Mouse (Mus musculus) forebrain, embryonic 12.5 days (tissue): Measurements from ENCODE around the gene Cutal. TPM values are rescaled to one million over a fixed set of nuclear protein-coding genes. Genes with fewer than 3 reads are reported as not detected.
A peak's percentile ranks its signal among the peaks of the same experiment; 100 is the strongest.

ENCODE experiments used
- ATAC-seq: fragments of 200-750 bp; cut with Nextera tagmentation; 2 replicates; pipeline ENCODE4 v1.8.0; 2017; ENCODE audit warnings: moderate TSS enrichment; ENCODE audit not compliant: low FRiP score
- H3K27ac ChIP-seq: fragments of 300-500 bp; sonication (generic); 2 replicates; pipeline ENCODE4 v1.5.1; 2016; ENCODE audit warnings: mild to moderate bottlenecking
- H3K27me3 ChIP-seq: fragments of 300-500 bp; sonication (generic); 2 replicates; pipeline ENCODE4 v1.6.1; 2016; ENCODE audit warnings: mild to moderate bottlenecking
- H3K36me3 ChIP-seq: fragments of 300-500 bp; sonication (generic); replicated peaks from 2 replicates; pipeline ENCODE4 v1.6.1; 2016; ENCODE audit warnings: mild to moderate bottlenecking
- H3K4me1 ChIP-seq: fragments of 300-500 bp; sonication (generic); 2 replicates; pipeline ENCODE4 v1.6.1; 2016
- H3K4me2 ChIP-seq: fragments of 300-500 bp; sonication (generic); 2 replicates; pipeline ENCODE4 v1.6.1; 2016; ENCODE audit warnings: mild to moderate bottlenecking, moderate library complexity
- H3K4me3 ChIP-seq: fragments of 300-500 bp; sonication (generic); replicated peaks from 2 replicates; pipeline ENCODE4 v1.5.1; 2016; ENCODE audit warnings: mild to moderate bottlenecking
- H3K9ac ChIP-seq: fragments of 300-500 bp; sonication (generic); 2 replicates; pipeline ENCODE4 v1.6.1; 2016; ENCODE audit warnings: mild to moderate bottlenecking
- H3K9me3 ChIP-seq: fragments of 300-500 bp; sonication (generic); 2 replicates; pipeline ENCODE4 v1.6.1; 2016
- WGBS: fragments of 180-500 bp; shearing (Covaris S2); methylation state at CpG from one replicate; pipeline ENCODE4 v1.1.7; 2016; 5-methylcytosine and 5-hydroxymethylcytosine counted together
- polyA plus RNA-seq: library from polyadenylated mRNA; unstranded; fragments of >200 nt; fragmentation: Nextera tagmentation; extraction: Ambion mirVana; gene quantifications from 2 replicates; pipeline ENCODE4 v1.2.1, GENCODE M21; 2016

Cutal gene
- polyA plus RNA-seq, 1 experiment from 2014 or later = not detected

DNA sequence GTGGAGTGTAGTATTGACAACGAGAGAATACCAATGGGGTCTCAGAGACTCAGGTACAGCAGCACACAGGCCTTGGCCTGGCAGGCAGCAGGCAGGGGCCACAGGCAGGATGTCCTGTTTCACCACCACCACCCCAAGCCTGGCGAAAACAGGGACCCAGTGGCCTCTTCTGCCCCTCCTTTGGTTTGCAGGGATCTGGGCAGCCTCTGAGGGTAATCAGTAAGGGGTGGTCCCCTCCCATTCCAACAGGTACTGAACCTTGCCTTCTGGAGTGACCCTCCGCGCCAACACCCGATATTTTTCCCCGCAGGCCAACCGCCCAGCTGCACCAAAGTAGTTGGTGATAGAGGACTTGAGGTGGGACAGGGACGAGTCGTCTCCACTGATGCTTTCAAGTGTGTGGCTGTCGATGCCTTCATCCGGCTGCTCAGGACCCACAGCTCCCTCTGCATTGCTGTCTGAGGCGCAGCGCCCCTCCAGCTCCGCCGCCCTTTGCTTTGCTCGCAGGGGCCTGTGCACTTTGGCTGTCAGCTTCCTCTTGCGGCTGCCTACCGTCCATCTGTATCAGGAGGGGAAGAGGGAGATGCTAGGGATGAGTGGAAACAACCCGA, 21.4 kb downstream of the Cutal start:
- Histone ChIP-seq H3K4me3 (no peak overlapping the region), H3K27me3 (no peaks in the 10 kb centered on the region), H3K27ac (no peak overlapping the region), H3K9me3 (no peaks in the 10 kb centered on the region), H3K36me3 (no peaks in the 10 kb centered on the region), H3K4me2 (no peak overlapping the region), H3K9ac (no peak overlapping the region), H3K4me1 (no peaks in the 10 kb centered on the region)
- ATAC-seq = no peak
- WGBS = 80% methylated on average over 19 of the region's 19 CpGs

DNA sequence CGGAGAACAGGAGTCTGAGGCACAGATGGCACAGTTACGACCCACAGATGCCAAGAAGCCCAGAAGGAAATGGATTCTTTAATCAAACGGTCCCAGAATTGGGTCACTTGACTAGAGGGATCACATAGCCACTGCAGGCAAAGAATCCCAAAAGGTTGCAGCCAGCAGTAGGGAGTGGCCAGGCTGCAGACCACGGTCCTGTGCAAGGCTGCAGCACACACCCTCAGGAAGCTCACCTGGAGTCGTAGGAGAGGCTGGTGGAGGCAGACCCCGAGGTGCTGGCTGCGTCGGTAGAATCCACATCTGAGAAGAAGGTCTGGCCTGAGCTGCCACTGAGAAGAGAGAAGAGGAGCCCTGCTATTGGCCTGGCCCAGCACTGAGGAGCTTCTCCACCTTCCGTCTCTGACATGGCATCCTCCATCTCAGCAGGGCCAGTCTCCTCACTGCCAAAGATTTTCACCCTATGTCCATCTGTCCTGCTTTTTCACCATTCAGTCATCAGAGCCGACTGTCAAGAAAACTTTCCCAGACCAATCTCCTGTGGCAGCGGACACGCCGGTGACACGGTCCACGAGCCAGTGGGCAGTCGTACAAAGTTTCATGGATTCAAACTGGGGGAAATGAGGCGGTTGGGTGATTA, 22.7 kb downstream of the Cutal start:
- H3K9ac ChIP-seq = no peak overlapping the region
- no peak for ATAC-seq
- no peaks in the 10 kb centered on the region for H3K9me3 ChIP-seq
- H3K27ac ChIP-seq = no peak overlapping the region
- 87% methylated on average over 17 of the region's 17 CpGs for WGBS
- H3K36me3 ChIP-seq = no peaks in the 10 kb centered on the region
- no peak overlapping the region for H3K4me3 ChIP-seq
- no peak overlapping the region for H3K4me2 ChIP-seq
- no peaks in the 10 kb centered on the region for H3K4me1 ChIP-seq
- no peaks in the 10 kb centered on the region for H3K27me3 ChIP-seq

DNA sequence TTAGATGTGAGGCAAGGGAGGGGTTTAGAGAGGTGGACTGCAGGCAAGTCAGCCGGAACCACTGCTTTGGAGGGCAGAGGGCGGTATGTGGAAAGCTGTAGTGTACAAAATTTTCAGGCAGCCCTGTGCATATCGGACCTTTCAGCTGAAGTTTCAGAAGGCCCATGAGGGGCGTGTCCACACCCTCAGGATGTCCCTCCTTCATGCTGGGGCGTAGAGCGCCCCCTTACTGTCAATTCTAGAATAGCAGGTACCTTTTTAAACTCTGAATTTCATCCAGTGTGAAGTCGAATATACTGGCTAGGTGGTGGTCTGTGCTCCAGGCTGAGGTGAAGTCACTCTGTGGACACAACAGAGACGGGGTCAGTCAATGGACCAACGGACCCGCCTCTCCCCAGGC, 23.6 kb downstream of the Cutal start:
- Histone ChIP-seq H3K36me3 (peaks cover 6% of the 10 kb centered on the region; the same call in 1 of the 2 replicates), H3K9me3 (no peaks in the 10 kb centered on the region), H3K9ac (no peak overlapping the region), H3K4me2 (no peak overlapping the region), H3K27me3 (no peaks in the 10 kb centered on the region), H3K27ac (no peak overlapping the region), H3K4me3 (no peak overlapping the region), H3K4me1 (no peaks in the 10 kb centered on the region)
- ATAC-seq = no peak
- WGBS = 19% methylated on average over 10 of the region's 10 CpGs

DNA sequence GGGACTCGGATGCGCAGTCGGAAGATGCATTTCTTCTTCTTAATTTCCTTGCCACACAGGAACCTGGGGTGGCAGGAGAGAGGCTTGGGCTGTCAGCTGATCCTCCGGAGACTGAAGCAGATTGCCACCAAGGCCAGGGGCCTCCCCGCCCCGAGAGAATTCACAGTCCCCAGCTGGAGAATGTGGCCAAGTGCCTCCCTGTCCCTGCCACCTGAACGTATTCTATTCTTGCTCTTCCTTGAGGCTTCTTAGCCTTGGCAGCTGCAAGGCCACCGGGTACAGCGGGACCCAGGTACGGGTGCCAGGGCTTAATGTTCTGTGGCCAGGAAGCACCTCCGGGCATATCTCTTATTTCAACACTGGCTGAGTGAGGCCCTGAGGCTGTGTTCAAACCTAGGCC, 25.5 kb downstream of the Cutal start:
- H3K9me3 ChIP-seq = no peaks in the 10 kb centered on the region
- peaks cover 9% of the 10 kb centered on the region for H3K4me1 ChIP-seq
- 82% methylated on average over 11 of the region's 11 CpGs for WGBS
- no peak overlapping the region for H3K4me2 ChIP-seq
- no peak for ATAC-seq
- no peak overlapping the region for H3K4me3 ChIP-seq
- no peak overlapping the region for H3K9ac ChIP-seq
- peaks cover 6% of the 10 kb centered on the region; the same call in 1 of the 2 replicates for H3K36me3 ChIP-seq
- no peak overlapping the region for H3K27ac ChIP-seq
- H3K27me3 ChIP-seq = no peaks in the 10 kb centered on the region

DNA sequence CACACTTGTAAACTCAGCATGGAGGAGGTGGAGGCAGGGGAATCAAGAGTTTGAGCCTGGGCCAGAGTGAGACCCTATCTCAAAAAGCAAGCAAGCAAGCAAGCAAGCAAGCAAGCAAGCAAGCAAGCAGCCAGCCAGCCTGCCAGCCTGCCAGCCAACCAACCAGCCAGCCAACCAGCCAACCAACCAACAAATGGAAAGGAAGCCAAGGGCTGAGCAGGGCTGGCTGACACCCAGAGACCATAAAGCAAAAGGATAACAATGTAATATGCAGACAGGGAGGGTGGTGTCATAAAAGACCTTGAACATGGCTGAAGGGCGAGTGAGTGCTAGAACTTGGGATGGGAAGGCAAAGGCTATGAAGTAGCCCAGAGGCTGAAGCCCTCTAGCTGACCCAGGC, 26.2 kb downstream of the Cutal start:
- no peak overlapping the region for H3K9ac ChIP-seq
- H3K27me3 ChIP-seq = no peaks in the 10 kb centered on the region
- peaks cover 6% of the 10 kb centered on the region; the same call in 1 of the 2 replicates for H3K36me3 ChIP-seq
- H3K4me2 ChIP-seq = no peak overlapping the region
- no peaks in the 10 kb centered on the region for H3K9me3 ChIP-seq
- no peak overlapping the region for H3K4me3 ChIP-seq
- no peak for ATAC-seq
- H3K4me1 ChIP-seq = peaks cover 12% of the 10 kb centered on the region
- H3K27ac ChIP-seq = no peak overlapping the region
- WGBS = 83% methylated on average over 1 of the region's 1 CpGs

DNA sequence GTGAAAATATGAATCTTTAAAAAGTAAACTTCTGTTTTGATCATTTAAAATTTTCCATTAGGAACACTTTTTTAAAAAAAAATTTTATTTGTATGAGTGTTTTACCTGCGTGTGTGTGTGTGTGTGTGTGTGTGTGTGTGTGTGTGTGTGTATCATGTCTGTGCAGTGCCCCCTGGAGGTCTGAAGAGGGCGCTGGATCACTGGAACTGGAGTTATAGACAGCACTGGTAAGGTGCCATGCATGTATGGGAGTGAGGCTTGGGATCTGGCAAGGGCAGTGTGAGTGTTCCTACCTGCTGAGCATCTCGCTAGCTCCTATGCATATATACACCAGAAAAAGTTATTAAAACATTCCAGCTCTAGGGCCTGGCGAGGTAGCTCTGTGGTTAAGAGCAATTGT, 27.5 kb downstream of the Cutal start:
- peaks cover 16% of the 10 kb centered on the region for H3K4me1 ChIP-seq
- H3K27me3 ChIP-seq = peaks cover 5% of the 10 kb centered on the region; the same call in 1 of the 2 replicates
- H3K9ac ChIP-seq = no peak overlapping the region
- ATAC-seq = no peak
- WGBS = 75% methylated on average over 4 of the region's 4 CpGs
- H3K27ac ChIP-seq = no peak overlapping the region
- no peaks in the 10 kb centered on the region for H3K9me3 ChIP-seq
- no peak overlapping the region for H3K4me3 ChIP-seq
- H3K4me2 ChIP-seq = no peak overlapping the region
- H3K36me3 ChIP-seq = peaks cover 6% of the 10 kb centered on the region; the same call in 1 of the 2 replicates

DNA sequence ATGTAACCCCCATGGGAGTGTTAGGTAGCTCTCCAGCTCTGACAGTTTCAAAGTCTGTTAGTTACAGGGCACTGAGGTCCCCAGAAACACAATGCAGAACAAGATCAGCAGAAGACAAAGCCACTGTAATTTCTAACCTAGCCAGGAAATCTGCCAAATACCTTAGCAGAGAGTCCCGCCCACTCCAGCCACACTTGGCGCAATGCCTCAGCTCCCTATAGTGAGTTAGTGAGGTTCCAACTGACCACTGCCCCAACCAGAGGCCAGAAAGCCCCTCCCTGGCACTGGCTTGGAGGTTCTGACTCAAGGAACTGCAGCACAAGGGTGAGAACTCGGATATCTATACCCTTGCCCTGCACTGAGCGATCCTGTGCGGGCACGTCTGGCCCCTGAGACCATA, 28.5 kb downstream of the Cutal start:
- ATAC-seq = no peak
- WGBS = 89% methylated on average over 6 of the region's 6 CpGs
- H3K9ac ChIP-seq = no peak overlapping the region
- H3K4me2 ChIP-seq = no peak overlapping the region
- peaks cover 6% of the 10 kb centered on the region; the same call in 1 of the 2 replicates for H3K36me3 ChIP-seq
- H3K4me3 ChIP-seq = no peak overlapping the region
- peaks cover 16% of the 10 kb centered on the region for H3K4me1 ChIP-seq
- H3K9me3 ChIP-seq = no peaks in the 10 kb centered on the region
- H3K27me3 ChIP-seq = peaks cover 7% of the 10 kb centered on the region; the same call in 1 of the 2 replicates
- no peak overlapping the region for H3K27ac ChIP-seq

DNA sequence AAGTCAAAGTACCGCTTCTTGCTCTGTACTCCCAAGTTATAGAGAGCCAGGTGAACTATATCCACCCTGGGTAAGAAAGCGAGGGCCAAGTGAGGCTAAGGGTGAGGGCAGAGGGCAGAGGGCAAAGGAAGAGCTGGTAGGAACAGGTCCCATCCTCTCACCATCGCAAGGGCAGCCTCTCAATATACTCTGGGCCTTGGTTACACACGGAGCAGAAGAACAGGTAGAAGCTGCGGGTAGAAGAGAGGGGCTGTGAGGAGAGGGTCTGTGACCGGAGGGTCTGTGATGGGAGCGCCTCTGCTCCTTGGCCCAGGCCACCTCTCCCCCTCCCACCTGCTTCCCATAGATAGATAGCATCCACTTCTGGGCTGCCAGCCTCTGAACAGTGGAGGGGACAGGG, 29.0 kb downstream of the Cutal start:
- no peak overlapping the region for H3K4me3 ChIP-seq
- H3K27ac ChIP-seq = no peak overlapping the region
- H3K9ac ChIP-seq = no peak overlapping the region
- peaks cover 7% of the 10 kb centered on the region; the same call in 1 of the 2 replicates for H3K27me3 ChIP-seq
- no peak for ATAC-seq
- H3K36me3 ChIP-seq = peaks cover 6% of the 10 kb centered on the region; the same call in 1 of the 2 replicates
- WGBS = 87% methylated on average over 7 of the region's 7 CpGs
- peaks cover 16% of the 10 kb centered on the region for H3K4me1 ChIP-seq
- no peak overlapping the region for H3K4me2 ChIP-seq
- H3K9me3 ChIP-seq = no peaks in the 10 kb centered on the region

DNA sequence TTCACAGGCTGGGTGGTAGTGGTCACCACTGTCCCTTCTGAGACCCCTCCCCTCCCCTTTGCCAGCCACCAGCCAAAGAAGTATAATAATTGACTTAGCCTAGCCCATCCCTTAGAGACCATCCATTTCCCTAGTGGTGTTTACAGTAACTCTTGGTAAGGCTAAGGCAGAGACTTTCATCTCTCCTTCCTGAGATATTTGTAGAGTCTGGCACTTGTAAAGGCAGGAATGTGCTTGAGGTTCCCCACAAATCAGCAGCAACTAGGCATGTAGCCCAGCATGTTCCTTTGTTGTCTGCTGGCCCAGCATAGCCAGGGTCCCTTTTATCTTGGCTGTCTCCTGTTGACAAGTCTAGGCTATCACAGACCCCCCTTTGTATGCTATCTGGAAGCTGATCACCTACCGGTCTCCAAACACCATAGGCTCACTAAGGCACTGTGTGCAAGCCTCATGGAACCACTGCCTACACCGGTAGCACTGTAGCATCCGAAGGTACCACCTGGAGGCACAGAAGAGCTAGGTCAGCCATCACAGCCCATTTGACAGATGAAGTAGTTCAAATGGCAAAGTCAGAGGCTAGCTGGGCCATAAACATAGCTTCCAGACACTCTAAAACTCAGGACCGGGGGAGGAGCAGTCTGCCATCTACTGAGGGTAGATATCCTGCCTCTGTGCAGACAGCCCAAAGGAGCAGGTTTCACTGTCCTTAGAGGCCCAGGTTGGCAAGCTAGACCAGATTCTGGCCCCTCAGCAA, 29.6 kb downstream of the Cutal start:
- peak overlapping the region; percentile 56; the same call in 1 of the 2 replicates for H3K4me2 ChIP-seq
- peaks cover 16% of the 10 kb centered on the region for H3K4me1 ChIP-seq

DNA sequence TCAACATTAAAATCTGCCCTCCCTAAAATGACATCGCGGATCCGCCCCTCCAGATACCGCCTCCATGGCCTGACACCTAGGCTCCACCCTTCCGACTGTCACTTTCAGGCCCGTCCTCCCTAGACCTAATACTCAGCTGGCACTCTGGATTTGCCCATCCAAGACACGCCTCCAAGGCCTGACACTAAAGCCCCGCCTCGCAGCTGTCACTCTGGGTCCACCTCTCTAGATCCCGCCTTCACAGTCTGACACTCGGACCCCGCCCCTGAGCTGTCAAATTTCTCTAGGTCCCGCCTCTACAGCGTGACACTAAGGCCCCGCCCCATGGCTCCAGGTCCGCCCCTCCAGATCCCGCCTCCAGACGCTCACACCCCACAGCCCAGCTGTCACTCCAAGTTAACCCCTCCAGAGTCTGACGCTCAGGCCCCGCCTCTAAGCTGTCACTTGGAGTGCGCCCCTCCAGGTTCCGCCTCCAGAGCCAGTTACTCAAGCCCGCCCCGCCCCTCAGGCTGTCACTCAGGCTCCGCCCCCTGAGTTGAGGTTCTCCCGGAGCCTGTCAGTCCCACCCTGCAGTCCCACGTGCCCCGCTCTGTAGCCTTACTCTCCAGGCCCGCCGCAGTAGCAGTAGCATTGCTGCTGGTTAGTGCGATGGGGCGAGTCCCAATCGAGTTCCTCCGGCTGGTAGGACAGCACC, 30.8 kb downstream of the Cutal start:
- WGBS = under 1% methylated on average over 34 of the region's 34 CpGs
- H3K27ac ChIP-seq = peak overlapping the region; percentile 46
- H3K9ac ChIP-seq = peak overlapping the region; percentile 29; the same call in 1 of the 2 replicates
- H3K27me3 ChIP-seq = peaks cover 7% of the 10 kb centered on the region; the same call in 1 of the 2 replicates
- peak overlapping the region; percentile 32 for H3K4me3 ChIP-seq
- peak overlapping the region; percentile 56 for H3K4me2 ChIP-seq
- peak; percentile 98 for ATAC-seq
- H3K4me1 ChIP-seq = peaks cover 16% of the 10 kb centered on the region
- H3K9me3 ChIP-seq = no peaks in the 10 kb centered on the region
- peaks cover 6% of the 10 kb centered on the region; the same call in 1 of the 2 replicates for H3K36me3 ChIP-seq

More for the DNA sequence above, 29.6 kb downstream of the Cutal start:
- peaks cover 6% of the 10 kb centered on the region; the same call in 1 of the 2 replicates for H3K36me3 ChIP-seq
- peak overlapping the region; percentile 46; the same call in 1 of the 2 replicates for H3K27ac ChIP-seq
- H3K9ac ChIP-seq = no peak overlapping the region
- H3K4me3 ChIP-seq = no peak overlapping the region
- 86% methylated on average over 4 of the region's 4 CpGs for WGBS
- no peaks in the 10 kb centered on the region for H3K9me3 ChIP-seq
- no peak for ATAC-seq
- H3K27me3 ChIP-seq = peaks cover 7% of the 10 kb centered on the region; the same call in 1 of the 2 replicates

DNA sequence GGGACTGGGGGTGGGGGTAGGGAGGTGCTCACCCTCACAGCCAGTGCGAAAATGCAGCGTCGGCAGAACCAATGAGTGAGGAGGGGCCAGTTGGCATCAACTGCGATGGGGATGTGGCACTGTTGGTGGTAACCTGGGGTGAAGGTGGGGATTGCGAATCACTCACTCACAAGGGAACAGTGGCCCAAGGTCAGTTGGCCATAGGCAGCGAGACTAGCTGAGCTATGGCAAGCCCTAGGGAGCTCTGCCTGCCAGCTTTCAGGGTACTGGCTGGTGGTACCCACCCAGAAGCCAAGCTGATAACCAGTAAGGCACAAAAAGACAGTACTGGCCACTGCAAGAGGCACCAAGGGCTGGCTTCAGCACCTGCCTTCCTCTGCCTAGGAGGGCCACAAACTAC, 32.2 kb downstream of the Cutal start:
- Histone ChIP-seq H3K9ac (no peak overlapping the region), H3K27me3 (peaks cover 12% of the 10 kb centered on the region; the same call in 1 of the 2 replicates), H3K4me3 (no peak overlapping the region), H3K4me1 (peaks cover 16% of the 10 kb centered on the region), H3K4me2 (no peak overlapping the region), H3K9me3 (no peaks in the 10 kb centered on the region), H3K36me3 (peaks cover 6% of the 10 kb centered on the region; the same call in 1 of the 2 replicates), H3K27ac (no peak overlapping the region)
- WGBS = 85% methylated on average over 6 of the region's 6 CpGs
- no peak for ATAC-seq
